Mouse (Mus musculus): Measurements from ENCODE around the gene Yme1l1. TPM values are rescaled to one million over a fixed set of nuclear protein-coding genes. Genes with fewer than 3 reads are reported as not detected.

The Yme1l1 gene
- 0.24 and 0.52 TPM in 2 replicates for polyA plus RNA-seq (2012; rRNA removed)

GRCm38 (mm10) chr2:23155777-23156607 is at the start of gene Yme1l1, which contains the start of gene Mastl:
TSS of gene Yme1l1 (plus strand) at chr2:23156369.
TSS of gene Mastl (minus strand) at chr2:23156024.

GRCm38 (mm10) chr2:23207070-23207526 is 50.9 kb downstream of the Yme1l1 start, which contains the start of gene 4931423N10Rik:
TSS of gene 4931423N10Rik (plus strand) at chr2:23207476.

Other genes with a start within 250 kb of the Yme1l1 start
- 39.0 and 51.1 TPM in 2 replicates for gene Abi1, start 116.1 kb upstream of the Yme1l1 start, polyA plus RNA-seq (2012; rRNA removed)
- 2.7 and 4.4 TPM in 2 replicates for gene Acbd5, start 88.2 kb upstream of the Yme1l1 start, polyA plus RNA-seq (2012; rRNA removed)
- 0.01 TPM in 1 of 2 replicates, not detected in the other for gene Mastl, start 345 bp upstream of the Yme1l1 start, polyA plus RNA-seq (2012; rRNA removed)
- gene 4931423N10Rik, start 51.1 kb downstream of the Yme1l1 start, polyA plus RNA-seq (2012; rRNA removed), result not detected in 2 replicates
- gene Nxph2, start 164.9 kb downstream of the Yme1l1 start, polyA plus RNA-seq (2012; rRNA removed), result not detected in 2 replicates